Mouse (Mus musculus): Measurements from ENCODE around the gene Aknad1.

- no peak for TF ChIP-seq CTCF (IDR thresholded peaks at IDR 0.05; ENCODE audit: low read depth)
- no peak for TF ChIP-seq EP300 (IDR thresholded peaks at IDR 0.05; ENCODE audit: low read depth)
These were observed 27.5 kb downstream of the Aknad1 start for GRCm38 (mm10) chr3:108766943-108767342.

Data from liver, postnatal 0 days (tissue).